In the genomic region with DNA sequence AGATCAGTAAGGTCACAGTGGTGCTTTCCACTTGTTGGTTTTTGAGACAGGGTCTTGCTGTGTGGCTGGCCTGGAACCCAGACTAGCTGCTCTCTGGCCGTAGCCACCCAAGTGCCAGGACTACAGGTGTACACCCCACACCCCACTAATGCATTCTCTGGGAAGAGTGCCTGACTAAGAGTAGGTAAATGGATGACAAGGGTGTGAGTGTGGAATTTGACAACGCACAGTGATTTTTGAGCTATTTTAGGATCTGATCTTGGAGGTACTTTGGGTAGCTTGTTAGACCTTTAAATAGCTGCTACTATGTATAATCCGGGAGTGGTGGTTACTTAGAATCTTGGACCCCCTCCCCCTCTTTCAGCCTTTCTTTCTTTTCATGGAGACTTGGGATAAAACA, we compare ENCODE assay signal across 14 mouse cellular contexts.
"Had no signal": no experiment of that assay in that cellular context is flagged by ENCODE, and none has a peak within 500 bp of the region (broad histone marks: within the 10 kb centered on the region; RNA-seq: fewer than 3 reads in every experiment).

No protein-coding gene starts in this region.

- H3K4me1 ChIP-seq: kidney, embryonic 15.5 days; limb, embryonic 12.5 days; midbrain, embryonic 12.5 days had no signal

- H3K4me2 ChIP-seq: kidney, embryonic 15.5 days; limb, embryonic 12.5 days; liver, embryonic 13.5 days; lung, embryonic 15.5 days; midbrain, embryonic 12.5 days had no signal

- H3K9me3 ChIP-seq: kidney, embryonic 15.5 days; limb, embryonic 12.5 days; liver, embryonic 13.5 days; lung, embryonic 15.5 days; megakaryocyte, embryonic 14.5 days; midbrain, embryonic 12.5 days had no signal

- H3K27me3 ChIP-seq: kidney, embryonic 15.5 days; limb, embryonic 12.5 days; liver, embryonic 13.5 days; lung, embryonic 15.5 days; megakaryocyte, embryonic 14.5 days; midbrain, embryonic 12.5 days had no signal

- ATAC-seq: liver, postnatal 0 days had no signal

- H3K4me3 ChIP-seq: kidney, embryonic 15.5 days; left cerebral cortex, adult 2 months; limb, embryonic 12.5 days; liver, embryonic 13.5 days; lung, embryonic 15.5 days; megakaryocyte, embryonic 14.5 days; midbrain, embryonic 12.5 days had no signal

- DNase-seq: kidney, postnatal 14 days; liver; liver, embryonic 13.5 days; liver, postnatal 0 days; lung, postnatal 14 days; thymus, postnatal 4 days had no signal

- H3K27ac ChIP-seq: kidney, embryonic 15.5 days; left cerebral cortex, adult 2 months; limb, embryonic 12.5 days; liver, embryonic 13.5 days; lung, embryonic 15.5 days; macrophage; midbrain, embryonic 12.5 days; stomach, postnatal 0 days had no signal

- H3K9ac ChIP-seq: kidney, embryonic 15.5 days; limb, embryonic 12.5 days; liver, embryonic 13.5 days; liver, postnatal 0 days; lung, embryonic 15.5 days; midbrain, embryonic 12.5 days had no signal
